Mouse (Mus musculus): Measurements from ENCODE around the gene Bri3bp. TPM values are rescaled to one million over a fixed set of nuclear protein-coding genes. Genes with fewer than 3 reads are reported as not detected.

Bri3bp gene
- polyA plus RNA-seq, 1 experiment from 2014 or later, result 49.3 TPM

GRCm38 (mm10) chr5:125403481-125404465 lies 37.6 kb upstream of the Bri3bp start:
- WGBS, result 11% methylated on average over 31 of the region's 31 CpGs
- peak; percentile 49 for ATAC-seq (ENCODE audit: insufficient number of reproducible peaks, low FRiP score)

GRCm38 (mm10) chr5:125404536-125404902 lies 36.8 kb upstream of the Bri3bp start:
- H3K36me3 ChIP-seq, result no peaks in the 10 kb centered on the region
- H3K4me1 ChIP-seq (replicated peaks), result peaks cover 17% of the 10 kb centered on the region
- H3K27ac ChIP-seq (ENCODE audit: poor library complexity, severe bottlenecking), result peak overlapping the region; percentile 89
- H3K9ac ChIP-seq, result peak overlapping the region; percentile 60
- ATAC-seq (ENCODE audit: insufficient number of reproducible peaks, low FRiP score), result no peak
- 1% methylated on average over 7 of the region's 7 CpGs for WGBS
- no peaks in the 10 kb centered on the region for H3K27me3 ChIP-seq (replicated peaks)
- peak overlapping the region; percentile 67 for H3K4me3 ChIP-seq
- peak overlapping the region; percentile 77 for H3K4me2 ChIP-seq
- no peaks in the 10 kb centered on the region for H3K9me3 ChIP-seq (replicated peaks)

More at GRCm38 (mm10) chr5:125403481-125404465, 37.6 kb upstream of the Bri3bp start:
- H3K9ac ChIP-seq, result peak overlapping the region; percentile 69
- peak overlapping the region; percentile 52 for H3K4me3 ChIP-seq
- H3K4me2 ChIP-seq, result peak overlapping the region; percentile 80
- peaks cover 17% of the 10 kb centered on the region for H3K4me1 ChIP-seq (replicated peaks)
- no peaks in the 10 kb centered on the region for H3K27me3 ChIP-seq (replicated peaks)
- H3K27ac ChIP-seq (ENCODE audit: poor library complexity, severe bottlenecking), result peak overlapping the region; percentile 64; the same call in 1 of the 2 replicates
- no peaks in the 10 kb centered on the region for H3K9me3 ChIP-seq (replicated peaks)
- no peaks in the 10 kb centered on the region for H3K36me3 ChIP-seq

GRCm38 (mm10) chr5:125404903-125405545 lies 36.3 kb upstream of the Bri3bp start:
- Histone ChIP-seq H3K4me3 (peak overlapping the region; percentile 67), H3K9me3 (replicated peaks) (no peaks in the 10 kb centered on the region), H3K36me3 (no peaks in the 10 kb centered on the region), H3K9ac (peak overlapping the region; percentile 60), H3K27me3 (replicated peaks) (no peaks in the 10 kb centered on the region), H3K4me2 (peak overlapping the region; percentile 77), H3K27ac (ENCODE audit: poor library complexity, severe bottlenecking) (peak overlapping the region; percentile 89), H3K4me1 (replicated peaks) (peaks cover 22% of the 10 kb centered on the region)
- WGBS, result under 1% methylated on average over 28 of the region's 28 CpGs
- ATAC-seq (ENCODE audit: insufficient number of reproducible peaks, low FRiP score), result peak; percentile 34

GRCm38 (mm10) chr5:125405546-125406248 lies 35.7 kb upstream of the Bri3bp start:
- Histone ChIP-seq H3K4me3 (peak overlapping the region; percentile 67), H3K4me2 (peak overlapping the region; percentile 77), H3K9ac (peak overlapping the region; percentile 72), H3K4me1 (replicated peaks) (peaks cover 26% of the 10 kb centered on the region), H3K27me3 (replicated peaks) (no peaks in the 10 kb centered on the region), H3K27ac (ENCODE audit: poor library complexity, severe bottlenecking) (peak overlapping the region; percentile 89), H3K36me3 (no peaks in the 10 kb centered on the region), H3K9me3 (replicated peaks) (no peaks in the 10 kb centered on the region)
- ATAC-seq (ENCODE audit: insufficient number of reproducible peaks, low FRiP score), result peak; percentile 66
- under 1% methylated on average over 31 of the region's 31 CpGs for WGBS

GRCm38 (mm10) chr5:125406322-125407016 lies 34.9 kb upstream of the Bri3bp start:
- Histone ChIP-seq H3K36me3 (no peaks in the 10 kb centered on the region), H3K27me3 (replicated peaks) (no peaks in the 10 kb centered on the region), H3K4me2 (peak overlapping the region; percentile 77), H3K27ac (ENCODE audit: poor library complexity, severe bottlenecking) (peak overlapping the region; percentile 72), H3K9me3 (replicated peaks) (no peaks in the 10 kb centered on the region), H3K9ac (peak overlapping the region; percentile 72), H3K4me3 (peak overlapping the region; percentile 67), H3K4me1 (replicated peaks) (peaks cover 26% of the 10 kb centered on the region)
- peak; percentile 48 for ATAC-seq (ENCODE audit: insufficient number of reproducible peaks, low FRiP score)
- 4% methylated on average over 20 of the region's 20 CpGs for WGBS

GRCm38 (mm10) chr5:125407020-125407830 lies 34.1 kb upstream of the Bri3bp start:
- 54% methylated on average over 13 of the region's 13 CpGs for WGBS
- H3K4me3 ChIP-seq, result peak overlapping the region; percentile 67
- peak overlapping the region; percentile 77 for H3K4me2 ChIP-seq
- H3K4me1 ChIP-seq (replicated peaks), result peaks cover 26% of the 10 kb centered on the region
- no peaks in the 10 kb centered on the region for H3K36me3 ChIP-seq
- H3K27me3 ChIP-seq (replicated peaks), result no peaks in the 10 kb centered on the region
- peak overlapping the region; percentile 72; the same call in 1 of the 2 replicates for H3K9ac ChIP-seq
- no peaks in the 10 kb centered on the region for H3K9me3 ChIP-seq (replicated peaks)
- H3K27ac ChIP-seq (ENCODE audit: poor library complexity, severe bottlenecking), result peak overlapping the region; percentile 72; the same call in 1 of the 2 replicates
- no peak for ATAC-seq (ENCODE audit: insufficient number of reproducible peaks, low FRiP score)

- H3K27me3 ChIP-seq (replicated peaks), result no peaks in the 10 kb centered on the region
- no peak overlapping the region for H3K4me3 ChIP-seq
- 63% methylated on average over 14 of the region's 14 CpGs for WGBS
- H3K4me2 ChIP-seq, result no peak overlapping the region
- H3K4me1 ChIP-seq (replicated peaks), result peaks cover 25% of the 10 kb centered on the region
- ATAC-seq (ENCODE audit: insufficient number of reproducible peaks, low FRiP score), result no peak
- no peak overlapping the region for H3K27ac ChIP-seq (ENCODE audit: poor library complexity, severe bottlenecking)
- H3K36me3 ChIP-seq, result no peaks in the 10 kb centered on the region
- H3K9ac ChIP-seq, result no peak overlapping the region
- no peaks in the 10 kb centered on the region for H3K9me3 ChIP-seq (replicated peaks)
Observed at GRCm38 (mm10) chr5:125407910-125408575, 33.3 kb upstream of the Bri3bp start.

- WGBS, result 2% methylated on average over 13 of the region's 13 CpGs
- peak; percentile 65 for ATAC-seq (ENCODE audit: insufficient number of reproducible peaks, low FRiP score)
Observed at GRCm38 (mm10) chr5:125408842-125409241, 32.5 kb upstream of the Bri3bp start.

GRCm38 (mm10) chr5:125409348-125410090 lies 31.8 kb upstream of the Bri3bp start:
- Histone ChIP-seq H3K9ac (no peak overlapping the region), H3K27ac (ENCODE audit: poor library complexity, severe bottlenecking) (no peak overlapping the region), H3K4me1 (replicated peaks) (peaks cover 23% of the 10 kb centered on the region), H3K27me3 (replicated peaks) (no peaks in the 10 kb centered on the region), H3K4me3 (peak overlapping the region; percentile 44), H3K36me3 (peaks cover 11% of the 10 kb centered on the region), H3K4me2 (peak overlapping the region; percentile 58), H3K9me3 (replicated peaks) (no peaks in the 10 kb centered on the region)
- no peak for ATAC-seq (ENCODE audit: insufficient number of reproducible peaks, low FRiP score)
- 7% methylated on average over 20 of the region's 20 CpGs for WGBS

More at GRCm38 (mm10) chr5:125408842-125409241, 32.5 kb upstream of the Bri3bp start:
- H3K36me3 ChIP-seq, result peaks cover 4% of the 10 kb centered on the region
- no peaks in the 10 kb centered on the region for H3K27me3 ChIP-seq (replicated peaks)
- H3K4me1 ChIP-seq (replicated peaks), result peaks cover 23% of the 10 kb centered on the region
- H3K27ac ChIP-seq (ENCODE audit: poor library complexity, severe bottlenecking), result no peak overlapping the region
- H3K4me3 ChIP-seq, result peak overlapping the region; percentile 44
- no peak overlapping the region for H3K9ac ChIP-seq
- no peaks in the 10 kb centered on the region for H3K9me3 ChIP-seq (replicated peaks)
- peak overlapping the region; percentile 58 for H3K4me2 ChIP-seq

Data from heart, embryonic 12.5 days (tissue).